Mouse (Mus musculus) midbrain, embryonic 16.5 days (tissue): ENCODE data around the gene Lama2. TPM values are rescaled to one million over a fixed set of nuclear protein-coding genes. Genes with fewer than 3 reads are reported as not detected.

Experiments
- ATAC-seq: fragments of 200-750 bp; cut with Nextera tagmentation; 2 replicates; pipeline ENCODE4 v1.8.0; 2017; ENCODE audit warnings: moderate TSS enrichment
- H3K27ac ChIP-seq: fragments of 300-500 bp; sonication (generic); 2 replicates; pipeline ENCODE4 v1.5.1; 2014; ENCODE audit warnings: mild to moderate bottlenecking, low read length, mixed read lengths
- H3K27me3 ChIP-seq: fragments of 300-500 bp; sonication (generic); 2 replicates; pipeline ENCODE4 v1.6.1; 2014; ENCODE audit warnings: low read depth, low read length, mixed read lengths; ENCODE audit not compliant: control insufficient read depth, insufficient read depth
- H3K36me3 ChIP-seq: fragments of 300-500 bp; sonication (generic); 2 replicates; pipeline ENCODE4 v1.6.1; 2014; ENCODE audit warnings: mild to moderate bottlenecking, low read length, moderate library complexity, mixed read lengths; ENCODE audit not compliant: control insufficient read depth, insufficient read depth
- H3K4me1 ChIP-seq: fragments of 300-500 bp; sonication (generic); 2 replicates; pipeline ENCODE4 v1.6.1; 2014; ENCODE audit warnings: mild to moderate bottlenecking, low read length, mixed read lengths; ENCODE audit not compliant: control insufficient read depth, insufficient read depth
- H3K4me2 ChIP-seq: fragments of 300-500 bp; sonication (generic); 2 replicates; pipeline ENCODE4 v1.6.1; 2014; ENCODE audit warnings: mild to moderate bottlenecking, low read length, mixed read lengths
- H3K4me3 ChIP-seq: fragments of 300-500 bp; sonication (generic); 2 replicates; pipeline ENCODE4 v1.5.1; 2014; ENCODE audit warnings: low read depth, mild to moderate bottlenecking, low read length, moderate library complexity, mixed read lengths
- H3K9ac ChIP-seq: fragments of 300-500 bp; sonication (generic); 2 replicates; pipeline ENCODE4 v1.6.1; 2014; ENCODE audit warnings: low read depth, low read length, mixed read lengths
- H3K9me3 ChIP-seq: fragments of 300-500 bp; sonication (generic); replicated peaks from 2 replicates; pipeline ENCODE4 v1.6.1; 2014; ENCODE audit warnings: mild to moderate bottlenecking, low read length, mixed read lengths; ENCODE audit not compliant: control insufficient read depth, poor library complexity, severe bottlenecking
- WGBS: fragments of 180-500 bp; shearing (Covaris S2); extraction: QIAGEN DNeasy Blood & Tissue Kit; methylation state at CpG from one replicate; pipeline ENCODE4 v1.1.7; 2014; 5-methylcytosine and 5-hydroxymethylcytosine counted together
- polyA plus RNA-seq: library from polyadenylated mRNA; unstranded; fragments of >200 nt; fragmentation: Nextera tagmentation; extraction: Ambion mirVana; gene quantifications from 2 replicates; pipeline ENCODE4 v1.2.1, GENCODE M21; 2015

Lama2 gene
- polyA plus RNA-seq, 1 experiment from 2014 or later = 3.9 TPM

DNA sequence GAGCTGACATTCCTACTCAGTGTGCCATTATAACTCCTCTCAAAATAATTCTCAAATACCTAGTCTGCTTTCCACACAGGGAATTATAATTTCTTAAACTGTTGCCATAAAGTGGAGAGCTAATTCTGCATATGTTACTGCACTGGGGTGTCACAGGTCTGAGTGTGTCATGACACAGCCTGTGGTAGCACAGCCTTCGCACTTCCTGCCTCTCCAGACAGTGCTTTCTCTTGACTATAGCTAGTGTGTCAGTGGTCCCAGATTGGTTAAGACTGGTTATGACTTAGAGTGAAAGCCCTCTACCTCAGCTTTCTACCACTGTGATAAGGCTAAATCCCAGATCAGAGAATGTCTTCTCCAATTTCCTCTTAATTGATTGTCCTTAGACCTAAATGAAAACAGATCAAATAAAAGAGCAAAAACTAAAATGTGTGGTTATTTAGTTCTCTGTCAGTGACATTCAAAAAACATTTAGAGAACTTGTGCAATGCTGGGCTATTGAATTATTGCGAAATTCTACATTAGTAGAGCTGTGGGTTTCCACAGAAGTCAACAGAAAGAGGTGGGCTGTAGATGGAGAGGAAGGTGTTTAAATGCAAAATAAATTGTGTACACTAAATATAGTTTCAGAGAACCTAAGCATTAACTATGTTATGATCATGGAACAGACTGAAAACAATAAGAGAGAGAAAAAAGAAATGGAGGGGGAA, 502.5 kb downstream of the Lama2 start:
- no peak overlapping the region for H3K4me2 ChIP-seq
- H3K27ac ChIP-seq = no peak overlapping the region
- ATAC-seq = no peak
- no peaks in the 10 kb centered on the region for H3K27me3 ChIP-seq
- no peaks in the 10 kb centered on the region for H3K36me3 ChIP-seq
- H3K4me3 ChIP-seq = no peak overlapping the region
- H3K4me1 ChIP-seq = no peaks in the 10 kb centered on the region
- H3K9me3 ChIP-seq = no peaks in the 10 kb centered on the region
- H3K9ac ChIP-seq = no peak overlapping the region
- 90% methylated on average over 2 of the region's 2 CpGs for WGBS

DNA sequence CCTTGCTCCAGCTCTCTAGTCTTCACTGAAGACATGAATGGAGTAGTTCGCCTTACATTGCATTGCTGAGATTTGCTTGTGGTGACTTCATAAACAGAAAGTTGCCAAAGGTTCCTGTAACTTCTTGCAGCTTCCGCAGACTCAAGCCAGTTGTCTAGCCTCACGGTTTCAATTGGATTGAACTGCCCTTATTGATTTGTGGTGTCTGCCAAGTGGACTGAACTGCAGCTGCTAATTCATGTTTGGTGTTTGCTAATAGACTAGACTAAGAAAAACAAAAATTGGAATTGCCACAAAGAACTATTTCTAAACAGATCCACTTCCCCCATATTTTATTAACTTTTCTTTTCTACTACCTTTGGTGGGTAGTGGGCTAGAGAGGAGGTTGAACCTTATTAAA, 505.4 kb downstream of the Lama2 start:
- WGBS = 94% methylated on average over 3 of the region's 3 CpGs
- Histone ChIP-seq H3K9me3 (no peaks in the 10 kb centered on the region), H3K4me3 (no peak overlapping the region), H3K4me2 (no peak overlapping the region), H3K4me1 (no peaks in the 10 kb centered on the region), H3K9ac (no peak overlapping the region), H3K27me3 (no peaks in the 10 kb centered on the region), H3K36me3 (no peaks in the 10 kb centered on the region), H3K27ac (no peak overlapping the region)
- no peak for ATAC-seq

- 71% methylated on average over 5 of the region's 5 CpGs for WGBS
- ATAC-seq = no peak
- H3K27ac ChIP-seq = no peak overlapping the region
Observed at GRCm38 (mm10) chr10:27103811-27104210, 515.7 kb downstream of the Lama2 start.

DNA sequence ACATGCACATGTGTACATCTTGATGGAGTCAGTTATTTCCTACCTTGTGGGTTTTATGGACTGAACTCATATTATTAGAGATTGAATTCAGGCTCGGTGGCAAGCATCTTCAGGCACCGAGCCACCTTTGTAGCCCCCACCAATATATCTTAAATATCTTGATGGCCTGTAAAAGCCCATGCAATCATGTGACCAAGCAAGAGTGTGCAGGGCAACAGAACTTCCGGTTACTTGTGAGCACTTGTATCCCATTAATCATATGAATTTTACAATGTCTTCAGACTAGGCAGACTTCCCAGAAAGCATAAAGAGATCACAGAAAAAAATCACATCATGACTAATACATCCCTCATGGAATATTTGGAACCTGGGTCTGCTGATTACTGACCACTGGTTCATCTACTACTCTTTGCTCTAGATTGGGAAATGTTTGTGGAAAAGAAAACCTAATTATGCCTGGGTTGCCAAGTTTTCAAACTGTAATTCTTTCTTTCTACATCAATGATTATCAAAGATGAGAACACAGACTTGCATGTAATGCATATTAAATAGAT, 517.7 kb downstream of the Lama2 start:
- no peak for ATAC-seq
- Histone ChIP-seq H3K9ac (no peak overlapping the region), H3K27me3 (no peaks in the 10 kb centered on the region), H3K9me3 (no peaks in the 10 kb centered on the region), H3K27ac (no peak overlapping the region), H3K4me1 (no peaks in the 10 kb centered on the region), H3K4me3 (no peak overlapping the region), H3K4me2 (no peak overlapping the region), H3K36me3 (no peaks in the 10 kb centered on the region)
- 91% methylated on average over 3 of the region's 3 CpGs for WGBS

More at GRCm38 (mm10) chr10:27103811-27104210, 515.7 kb downstream of the Lama2 start:
- Histone ChIP-seq H3K4me2 (no peak overlapping the region), H3K36me3 (no peaks in the 10 kb centered on the region), H3K4me3 (no peak overlapping the region), H3K9me3 (no peaks in the 10 kb centered on the region), H3K27me3 (no peaks in the 10 kb centered on the region), H3K9ac (no peak overlapping the region), H3K4me1 (no peaks in the 10 kb centered on the region)

- ATAC-seq = peak; percentile 32; the same call in 1 of the 2 replicates
- Histone ChIP-seq H3K4me2 (no peak overlapping the region), H3K27me3 (no peaks in the 10 kb centered on the region), H3K4me3 (no peak overlapping the region), H3K27ac (no peak overlapping the region), H3K9ac (no peak overlapping the region), H3K9me3 (no peaks in the 10 kb centered on the region), H3K4me1 (no peaks in the 10 kb centered on the region), H3K36me3 (no peaks in the 10 kb centered on the region)
- 78% methylated on average over 2 of the region's 2 CpGs for WGBS
Observed at GRCm38 (mm10) chr10:27077113-27077512, 542.4 kb downstream of the Lama2 start.

- no peak overlapping the region for H3K4me2 ChIP-seq
- no peak overlapping the region for H3K4me3 ChIP-seq
- H3K4me1 ChIP-seq = no peaks in the 10 kb centered on the region
- no peak overlapping the region for H3K27ac ChIP-seq
- H3K9me3 ChIP-seq = no peaks in the 10 kb centered on the region
- WGBS = 88% methylated on average over 2 of the region's 2 CpGs
- H3K9ac ChIP-seq = no peak overlapping the region
- no peak for ATAC-seq
- no peaks in the 10 kb centered on the region for H3K36me3 ChIP-seq
- H3K27me3 ChIP-seq = no peaks in the 10 kb centered on the region
Observed at GRCm38 (mm10) chr10:27068794-27069435, 550.6 kb downstream of the Lama2 start.

DNA sequence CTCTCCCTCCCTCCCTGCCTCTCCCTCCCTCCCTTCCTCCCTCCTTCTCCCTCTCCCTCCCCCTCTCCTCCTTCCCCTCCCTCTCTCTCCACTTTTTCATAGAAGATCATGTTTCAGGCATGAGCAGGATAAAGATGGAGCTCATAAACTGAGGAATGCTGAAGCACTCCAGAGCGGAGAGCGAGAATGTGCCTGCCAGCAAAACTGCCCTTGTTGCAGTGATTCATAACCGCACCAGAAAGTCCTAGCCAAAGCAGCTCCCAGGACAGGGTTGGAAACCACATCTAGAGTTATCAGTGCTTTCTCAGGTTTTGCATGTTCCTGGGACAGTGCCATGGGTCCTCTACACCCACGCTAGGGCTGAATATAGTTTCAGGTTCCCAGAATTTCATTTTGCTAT, 555.9 kb downstream of the Lama2 start:
- H3K27ac ChIP-seq = no peak overlapping the region
- no peak overlapping the region for H3K9ac ChIP-seq
- H3K27me3 ChIP-seq = no peaks in the 10 kb centered on the region
- ATAC-seq = no peak
- no peak overlapping the region for H3K4me2 ChIP-seq
- H3K36me3 ChIP-seq = no peaks in the 10 kb centered on the region
- no peaks in the 10 kb centered on the region for H3K9me3 ChIP-seq
- no peak overlapping the region for H3K4me3 ChIP-seq
- WGBS = 82% methylated on average over 4 of the region's 4 CpGs
- no peaks in the 10 kb centered on the region for H3K4me1 ChIP-seq

DNA sequence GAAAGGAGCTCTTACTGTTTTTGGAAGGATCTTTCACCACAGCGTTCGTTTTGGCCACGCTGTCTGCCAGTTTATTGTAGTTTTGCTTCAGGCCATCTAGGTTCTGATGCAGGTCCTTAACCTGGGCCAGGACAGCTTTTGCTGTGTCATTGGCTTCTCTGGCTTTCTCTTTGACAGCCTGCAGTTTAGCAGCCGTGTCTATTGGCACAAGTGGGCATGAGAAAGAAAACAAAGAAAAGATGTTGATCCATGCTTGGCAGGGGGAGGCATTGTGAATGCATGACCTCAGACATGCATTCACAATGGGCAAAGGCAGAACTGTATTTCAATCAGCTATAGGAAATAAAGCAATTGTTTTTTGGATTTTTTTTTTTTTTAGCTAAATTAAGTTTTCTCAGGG, 565.1 kb downstream of the Lama2 start:
- H3K4me3 ChIP-seq = no peak overlapping the region
- H3K4me2 ChIP-seq = no peak overlapping the region
- H3K9ac ChIP-seq = no peak overlapping the region
- 40% methylated on average over 4 of the region's 4 CpGs for WGBS
- H3K9me3 ChIP-seq = no peaks in the 10 kb centered on the region
- H3K36me3 ChIP-seq = no peaks in the 10 kb centered on the region
- no peak for ATAC-seq
- H3K27me3 ChIP-seq = no peaks in the 10 kb centered on the region
- peaks cover 3% of the 10 kb centered on the region; the same call in 1 of the 2 replicates for H3K4me1 ChIP-seq
- no peak overlapping the region for H3K27ac ChIP-seq

DNA sequence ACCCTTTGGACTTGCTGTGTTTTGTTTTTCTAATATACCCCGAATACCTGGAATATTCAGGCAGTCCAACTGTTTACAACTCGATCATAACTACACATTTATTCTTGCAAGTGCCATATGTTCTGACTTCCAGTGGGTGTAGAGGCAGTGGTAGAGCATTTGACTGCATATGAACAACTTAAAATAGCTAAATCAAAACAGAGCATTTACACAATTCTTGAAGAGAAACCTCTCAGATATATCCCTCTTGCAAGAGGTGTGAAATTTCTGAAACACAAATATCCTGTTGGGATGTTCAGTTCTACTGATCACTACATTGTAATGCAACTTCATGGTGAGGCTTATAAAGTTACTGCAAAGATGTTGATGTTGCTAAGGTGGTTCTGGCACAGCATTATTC, 572.4 kb downstream of the Lama2 start:
- H3K4me1 ChIP-seq = no peaks in the 10 kb centered on the region
- no peak overlapping the region for H3K27ac ChIP-seq
- H3K9me3 ChIP-seq = no peaks in the 10 kb centered on the region
- H3K9ac ChIP-seq = no peak overlapping the region
- 81% methylated on average over 2 of the region's 2 CpGs for WGBS
- H3K4me3 ChIP-seq = no peak overlapping the region
- no peaks in the 10 kb centered on the region for H3K27me3 ChIP-seq
- no peak for ATAC-seq
- H3K36me3 ChIP-seq = no peaks in the 10 kb centered on the region
- H3K4me2 ChIP-seq = no peak overlapping the region
